Mouse (Mus musculus): Measurements from ENCODE around the gene Rab1b.
"Not testable (repeated sequence)": the region's sequence is repeated elsewhere in the genome, so short reads cannot be mapped to it uniquely, and the experiment has no call there.

- not testable (repeated sequence) for TF ChIP-seq GATA1 (IDR thresholded peaks at IDR 0.05; ENCODE audit: borderline replicate concordance, low read length); FLI1 (IDR thresholded peaks at IDR 0.05; ENCODE audit: low read length)
These were observed 42.2 kb upstream of the Rab1b start for GRCm38 (mm10) chr19:5149041-5149440.
